Mouse (Mus musculus) CH12.LX (cell line): ENCODE measurements at regions not wholly inside any gene's neighbourhood (a gene's known extent, or its start where the extent isn't known, plus 50 kb on each side); places are given as distances from the start of the nearest gene placed in this dataset.

ENCODE experiments used
- DNase-seq: peaks from one replicate; pipeline ENCODE4 v3.0.0-alpha.2; 2013; ENCODE audit errors: extremely low read depth
- H3K27ac ChIP-seq: 2 replicates; pipeline ENCODE4 v1.5.1; 2012; ENCODE audit warnings: low read depth, mild to moderate bottlenecking, control low read depth, moderate library complexity; ENCODE audit not compliant: insufficient read depth
- H3K27me3 ChIP-seq: replicated peaks from 2 replicates; pipeline ENCODE3; 2012; ENCODE audit warnings: inconsistent platforms
- H3K36me3 ChIP-seq, 2 experiments: replicated peaks in 1 of 2; 2 replicates each; pipeline versions ENCODE3 to v1.6.1; 2012; ENCODE audit warnings: inconsistent platforms in 1 of 2, low read length in 1 of 2, mild to moderate bottlenecking in 1 of 2, mixed read lengths in 1 of 2, moderate library complexity in 1 of 2; ENCODE audit not compliant: control insufficient read depth in 1 of 2, insufficient read depth in 1 of 2
- H3K4me1 ChIP-seq, 2 experiments: 2 replicates each; pipeline ENCODE4 v1.6.1; 2012; ENCODE audit warnings: inconsistent platforms in 1 of 2, moderate library complexity in 1 of 2; ENCODE audit not compliant: insufficient read depth in 2 of 2, control insufficient read depth in 1 of 2
- H3K4me2 ChIP-seq: 2 replicates; pipeline ENCODE4 v1.6.1; 2012; ENCODE audit warnings: low read depth, mild to moderate bottlenecking, control low read depth; ENCODE audit not compliant: poor library complexity, insufficient read depth, severe bottlenecking
- H3K4me3 ChIP-seq, 3 experiments: fragments of 150-350 bp in 1 of 3; sonication (generic) in 1 of 3; replicated peaks in 1 of 3; 2 replicates each; pipeline versions ENCODE3 to v1.5.1; 2011 to 2012; ENCODE audit warnings: low read depth in 2 of 3, low read length in 2 of 3, mild to moderate bottlenecking in 2 of 3, moderate library complexity in 2 of 3, control low read depth in 1 of 3, improper control_type of control experiment in 1 of 3, inconsistent platforms in 1 of 3, mixed read lengths in 1 of 3; ENCODE audit not compliant: poor library complexity in 1 of 3
- H3K79me2 ChIP-seq: replicated peaks from 2 replicates; pipeline ENCODE4 v1.6.1; 2012; ENCODE audit warnings: mild to moderate bottlenecking, moderate library complexity; ENCODE audit not compliant: control insufficient read depth, poor library complexity, insufficient read depth, severe bottlenecking; ENCODE audit errors: extremely low read depth
- H3K9ac ChIP-seq: 2 replicates; pipeline ENCODE4 v1.6.1; 2012; ENCODE audit warnings: low read depth, mild to moderate bottlenecking, control low read depth, moderate library complexity; ENCODE audit not compliant: insufficient read depth
- H3K9me3 ChIP-seq: replicated peaks from 2 replicates; pipeline ENCODE3; 2012; ENCODE audit warnings: low read length, inconsistent platforms, mixed read lengths
- BHLHE40 ChIP-seq: IDR thresholded peaks from 2 replicates; pipeline ENCODE4 v1.6.1; 2011; ENCODE audit warnings: mild to moderate bottlenecking, low read depth, low read length, improper control_type of control experiment
- CHD1 ChIP-seq: IDR thresholded peaks from 2 replicates; pipeline ENCODE4 v1.6.1; 2012; ENCODE audit warnings: low read depth, low read length, improper control_type of control experiment, inconsistent platforms
- CTCF ChIP-seq, 2 experiments: IDR thresholded peaks in 1 of 2; conservative IDR thresholded peaks in 1 of 2; 2 replicates each; pipeline ENCODE4 v1.5.1; 2011 to 2012; ENCODE audit warnings: low read depth in 2 of 2, low read length in 2 of 2, improper control_type of control experiment in 1 of 2, inconsistent platforms in 1 of 2, mild to moderate bottlenecking in 1 of 2, moderate library complexity in 1 of 2
- E2F4 ChIP-seq: IDR thresholded peaks from 2 replicates; pipeline ENCODE4 v1.6.1; 2011; ENCODE audit warnings: low read depth, low read length, improper control_type of control experiment; ENCODE audit not compliant: insufficient replicate concordance
- ELF1 ChIP-seq: IDR thresholded peaks from 2 replicates; pipeline ENCODE4 v1.6.1; 2014; ENCODE audit warnings: low read depth, mild to moderate bottlenecking, inconsistent platforms, low read length, improper control_type of control experiment
- HCFC1 ChIP-seq: IDR thresholded peaks from 2 replicates; pipeline ENCODE4 v1.6.1; 2012; ENCODE audit warnings: low read depth, mild to moderate bottlenecking, inconsistent platforms, low read length, improper control_type of control experiment
- JUN ChIP-seq: IDR thresholded peaks from 2 replicates; pipeline ENCODE4 v1.6.1; 2011; ENCODE audit warnings: low read depth, mild to moderate bottlenecking, low read length, improper control_type of control experiment, moderate library complexity; ENCODE audit not compliant: insufficient read depth
- MAFK ChIP-seq: IDR thresholded peaks from 2 replicates; pipeline ENCODE4 v1.6.1; 2011; ENCODE audit warnings: low read length, improper control_type of control experiment; ENCODE audit not compliant: insufficient replicate concordance
- MAX ChIP-seq: IDR thresholded peaks from 2 replicates; pipeline ENCODE4 v1.6.1; 2011; ENCODE audit warnings: low read length, improper control_type of control experiment
- MXI1 ChIP-seq: IDR thresholded peaks from 2 replicates; pipeline ENCODE4 v1.6.1; 2011; ENCODE audit warnings: mild to moderate bottlenecking, low read depth, low read length, improper control_type of control experiment
- PAX5 ChIP-seq: IDR thresholded peaks from 2 replicates; pipeline ENCODE4 v1.6.1; 2012; ENCODE audit warnings: low read length, inconsistent platforms, mixed read lengths
- POLR2AphosphoS2 ChIP-seq: IDR thresholded peaks from 2 replicates; pipeline ENCODE4 v1.6.1; 2011; ENCODE audit warnings: low read depth, low read length, improper control_type of control experiment
- RCOR1 ChIP-seq: conservative IDR thresholded peaks from 2 replicates; pipeline ENCODE4 v1.6.1; 2012; ENCODE audit warnings: low read depth, mild to moderate bottlenecking, inconsistent platforms, low read length, improper control_type of control experiment
- SIN3A ChIP-seq: IDR thresholded peaks from 2 replicates; pipeline ENCODE4 v1.6.1; 2012; ENCODE audit warnings: low read length, improper control_type of control experiment, inconsistent platforms
- TBP ChIP-seq: conservative IDR thresholded peaks from 2 replicates; pipeline ENCODE4 v1.6.1; 2011; ENCODE audit warnings: low read depth, low read length, improper control_type of control experiment
- TCF12 ChIP-seq: IDR thresholded peaks from 2 replicates; pipeline ENCODE4 v1.6.1; 2014; ENCODE audit warnings: low read depth, mild to moderate bottlenecking, inconsistent platforms, low read length, improper control_type of control experiment
- UBTF ChIP-seq: IDR thresholded peaks from 2 replicates; pipeline ENCODE4 v1.6.1; 2012; ENCODE audit warnings: low read depth, mild to moderate bottlenecking, inconsistent platforms, low read length, improper control_type of control experiment, moderate library complexity
- USF1 ChIP-seq: IDR thresholded peaks from 2 replicates; pipeline ENCODE4 v1.6.1; 2014; ENCODE audit warnings: low read depth, mild to moderate bottlenecking, inconsistent platforms, low read length, improper control_type of control experiment
- USF2 ChIP-seq: conservative IDR thresholded peaks from 2 replicates; pipeline ENCODE4 v1.6.1; 2011; ENCODE audit warnings: low read depth, low read length, improper control_type of control experiment
- ZC3H11A ChIP-seq: IDR thresholded peaks from 2 replicates; pipeline ENCODE4 v1.6.1; 2012; ENCODE audit warnings: low read depth, mild to moderate bottlenecking, inconsistent platforms, low read length, improper control_type of control experiment
- ZKSCAN1 ChIP-seq: IDR thresholded peaks from 2 replicates; pipeline ENCODE4 v1.6.1; 2012; ENCODE audit warnings: low read depth, inconsistent platforms, low read length, improper control_type of control experiment, borderline replicate concordance
- ZMIZ1 ChIP-seq: IDR thresholded peaks from 2 replicates; pipeline ENCODE4 v1.6.1; 2012; ENCODE audit warnings: low read depth, mild to moderate bottlenecking, inconsistent platforms, low read length, improper control_type of control experiment
- dilution Hi-C: fragments of 300-500 bp; cut with MboI; formaldehyde crosslinking; loops from 2 replicates; pipeline ENCODE4 v1.14.3; 2020; ENCODE audit warnings: low sequenced_read_pairs; ENCODE audit not compliant: extremely low pct_unique_long_range_greater_than_20kb, extremely low pct_ligation_motif_present
- in situ Hi-C: fragments of 300-500 bp; cut with MboI; formaldehyde crosslinking; loops from 3 replicates; pipeline ENCODE4 v1.14.3; 2019; ENCODE audit warnings: low sequenced_read_pairs, low pct_ligation_motif_present, low pct_unique_long_range_greater_than_20kb, mixed read lengths

DNA sequence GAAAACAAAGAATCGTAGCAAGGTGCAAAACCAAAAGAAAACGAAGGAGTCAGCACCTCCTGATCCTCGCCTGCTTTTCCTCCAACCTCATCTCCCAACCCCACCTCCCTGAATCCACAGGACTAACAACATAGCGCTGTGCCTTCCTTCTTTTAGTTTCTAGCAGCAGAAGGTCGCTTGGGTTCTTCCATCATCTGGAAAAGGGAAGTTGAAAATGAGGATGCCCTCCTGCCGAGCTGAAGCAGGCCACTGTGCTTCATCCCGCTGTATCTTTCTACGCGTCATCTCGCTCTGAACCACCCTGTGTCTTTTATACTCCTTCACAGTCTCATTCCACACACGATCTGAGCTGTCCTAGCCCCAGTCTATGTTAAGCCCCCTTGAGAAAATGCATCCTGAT, 322.1 kb downstream of the Kctd12 start:
- no peak for DNase-seq
- Histone ChIP-seq H3K36me3 (no peaks in the 10 kb centered on the region), H3K79me2 (no peaks in the 10 kb centered on the region), H3K9ac (no peak overlapping the region), H3K4me3 (no peak overlapping the region), H3K9me3 (no peaks in the 10 kb centered on the region)
- dilution Hi-C loops, result no loop called here
- TF ChIP-seq POLR2AphosphoS2 (no peak), PAX5 (no peak), CTCF (conservative IDR thresholded peaks at IDR 0.05 in 1 of 2, IDR thresholded peaks at IDR 0.05 in 1 of 2; ENCODE audit: low read depth in 2 of 2, low read length in 2 of 2) (no peak), USF2 (no peak), ZKSCAN1 (no peak), ZMIZ1 (no peak), UBTF (no peak), TCF12 (no peak), CHD1 (no peak), E2F4 (no peak)
- TF ChIP-seq, all 38 proteins: peak for 0
- in situ Hi-C loops, result no loop called here
- Histone ChIP-seq H3K4me1 (no peaks in the 10 kb centered on the region), H3K4me2 (no peak overlapping the region), H3K27ac (no peak overlapping the region), H3K27me3 (no peaks in the 10 kb centered on the region)

DNA sequence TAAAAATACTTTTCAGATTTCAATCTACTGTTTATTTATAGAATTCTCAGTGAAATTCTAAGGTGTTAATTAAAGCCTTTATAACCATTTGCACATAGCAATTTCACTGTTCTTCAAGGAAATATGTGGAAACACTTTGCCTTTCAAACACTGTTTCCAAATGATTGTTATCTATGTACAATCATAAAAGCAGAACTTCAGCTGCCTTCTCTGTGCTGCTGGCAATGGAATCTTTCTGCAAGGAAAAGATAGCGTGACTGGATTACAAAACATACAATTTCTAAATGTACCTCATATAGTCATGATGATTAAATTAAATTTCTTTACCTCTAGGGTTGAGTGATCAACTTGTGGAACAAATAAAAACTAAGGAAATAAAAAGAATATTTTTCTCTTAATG, 326.2 kb downstream of the Kctd12 start:
- H3K4me1 ChIP-seq, result no peaks in the 10 kb centered on the region
- dilution Hi-C loops (no loop called here), in situ Hi-C loops (no loop called here)
- H3K9ac ChIP-seq, result no peak overlapping the region
- no peaks in the 10 kb centered on the region for H3K27me3 ChIP-seq
- H3K4me3 ChIP-seq, result no peak overlapping the region
- H3K27ac ChIP-seq, result no peak overlapping the region
- TF ChIP-seq ZC3H11A (no peak), MAFK (no peak), TBP (no peak), CHD1 (no peak), MXI1 (no peak), USF1 (no peak), PAX5 (no peak), ZMIZ1 (no peak), RCOR1 (no peak), POLR2AphosphoS2 (no peak), MAX (no peak), ELF1 (no peak), SIN3A (no peak), JUN (no peak), HCFC1 (no peak), BHLHE40 (no peak), USF2 (no peak)
- TF ChIP-seq, all 38 proteins: peak for 0
- Histone ChIP-seq H3K9me3 (no peaks in the 10 kb centered on the region), H3K36me3 (no peaks in the 10 kb centered on the region), H3K4me2 (no peak overlapping the region), H3K79me2 (no peaks in the 10 kb centered on the region)
- no peak for DNase-seq
